Mouse (Mus musculus): ENCODE data around the gene Fars2. TPM values are rescaled to one million over a fixed set of nuclear protein-coding genes. Genes with fewer than 3 reads are reported as not detected.
"Not testable (repeated sequence)": the region's sequence is repeated elsewhere in the genome, so short reads cannot be mapped to it uniquely, and the experiment has no call there.

Gene Fars2
- polyA plus RNA-seq, 1 experiment, result 42.6 TPM

- TF ChIP-seq POLR2A (IDR thresholded peaks at IDR 0.05; ENCODE audit: low read depth, low read length) (no peak), CTCF (IDR thresholded peaks at IDR 0.05; ENCODE audit: extremely low read depth, insufficient read length, insufficient replicate concordance, low read depth, low read length) (no peak)
- H3K27me3 ChIP-seq (ENCODE audit: control insufficient read depth, insufficient read depth, low read length), result no peaks in the 10 kb centered on the region
- H3K4me3 ChIP-seq (ENCODE audit: low read depth, low read length), result no peak overlapping the region
- no peak overlapping the region for H3K27ac ChIP-seq (ENCODE audit: insufficient read depth, low read depth, low read length)
- no peaks in the 10 kb centered on the region for H3K36me3 ChIP-seq (ENCODE audit: control insufficient read depth, insufficient read depth, low read length)
- H3K4me1 ChIP-seq (ENCODE audit: control insufficient read depth, insufficient read depth, insufficient read length, low read length), result no peaks in the 10 kb centered on the region
- 78% methylated on average over 5 of the region's 5 CpGs for WGBS
These were observed 46.2 kb downstream of the Fars2 start for GRCm38 (mm10) chr13:36163411-36163810.

GRCm38 (mm10) chr13:36163898-36164297 is 46.7 kb downstream of the Fars2 start:
- no peak overlapping the region for H3K27ac ChIP-seq (ENCODE audit: insufficient read depth, low read depth, low read length)
- H3K4me1 ChIP-seq (ENCODE audit: control insufficient read depth, insufficient read depth, insufficient read length, low read length), result no peaks in the 10 kb centered on the region
- no peak overlapping the region for H3K4me3 ChIP-seq (ENCODE audit: low read depth, low read length)
- no peaks in the 10 kb centered on the region for H3K36me3 ChIP-seq (ENCODE audit: control insufficient read depth, insufficient read depth, low read length)
- TF ChIP-seq POLR2A (IDR thresholded peaks at IDR 0.05; ENCODE audit: low read depth, low read length) (no peak), CTCF (IDR thresholded peaks at IDR 0.05; ENCODE audit: extremely low read depth, insufficient read length, insufficient replicate concordance, low read depth, low read length) (no peak)
- WGBS, result 67% methylated on average over 1 of the region's 1 CpGs
- H3K27me3 ChIP-seq (ENCODE audit: control insufficient read depth, insufficient read depth, low read length), result no peaks in the 10 kb centered on the region

GRCm38 (mm10) chr13:36172981-36173380 is 55.8 kb downstream of the Fars2 start:
- H3K36me3 ChIP-seq (ENCODE audit: control insufficient read depth, insufficient read depth, low read length); H3K4me1 ChIP-seq (ENCODE audit: control insufficient read depth, insufficient read depth, insufficient read length, low read length); H3K27ac ChIP-seq (ENCODE audit: insufficient read depth, low read depth, low read length); H3K4me3 ChIP-seq (ENCODE audit: low read depth, low read length); H3K27me3 ChIP-seq (ENCODE audit: control insufficient read depth, insufficient read depth, low read length): not testable (repeated sequence)
- 88% methylated on average over 2 of the region's 2 CpGs for WGBS

DNA sequence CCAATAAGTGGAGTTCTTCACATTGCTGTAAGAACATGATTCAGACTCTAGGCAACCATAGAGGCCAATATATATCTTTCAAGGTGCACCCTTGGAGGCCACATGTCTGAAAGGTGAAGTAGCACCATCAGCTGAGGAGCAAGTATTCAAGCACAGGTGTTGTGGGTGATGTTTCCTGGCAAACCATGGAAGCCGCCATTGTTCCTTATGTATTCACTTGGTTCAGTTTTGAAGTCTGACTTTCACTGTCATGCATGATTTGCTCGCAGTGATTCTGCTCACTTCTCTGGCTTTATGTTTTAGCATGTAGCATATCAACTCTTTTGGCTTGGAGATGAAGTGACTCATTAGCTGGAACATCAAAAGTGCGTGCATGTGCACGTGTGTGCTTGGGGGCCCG is 56.9 kb downstream of the Fars2 start:
- TF ChIP-seq CTCF (IDR thresholded peaks at IDR 0.05; ENCODE audit: extremely low read depth, insufficient read length, insufficient replicate concordance, low read depth, low read length) (no peak), POLR2A (IDR thresholded peaks at IDR 0.05; ENCODE audit: low read depth, low read length) (no peak)
- no peaks in the 10 kb centered on the region for H3K4me1 ChIP-seq (ENCODE audit: control insufficient read depth, insufficient read depth, insufficient read length, low read length)
- H3K27ac ChIP-seq (ENCODE audit: insufficient read depth, low read depth, low read length), result no peak overlapping the region
- 96% methylated on average over 5 of the region's 5 CpGs for WGBS
- H3K36me3 ChIP-seq (ENCODE audit: control insufficient read depth, insufficient read depth, low read length), result no peaks in the 10 kb centered on the region
- no peak overlapping the region for H3K4me3 ChIP-seq (ENCODE audit: low read depth, low read length)
- H3K27me3 ChIP-seq (ENCODE audit: control insufficient read depth, insufficient read depth, low read length), result no peaks in the 10 kb centered on the region

DNA sequence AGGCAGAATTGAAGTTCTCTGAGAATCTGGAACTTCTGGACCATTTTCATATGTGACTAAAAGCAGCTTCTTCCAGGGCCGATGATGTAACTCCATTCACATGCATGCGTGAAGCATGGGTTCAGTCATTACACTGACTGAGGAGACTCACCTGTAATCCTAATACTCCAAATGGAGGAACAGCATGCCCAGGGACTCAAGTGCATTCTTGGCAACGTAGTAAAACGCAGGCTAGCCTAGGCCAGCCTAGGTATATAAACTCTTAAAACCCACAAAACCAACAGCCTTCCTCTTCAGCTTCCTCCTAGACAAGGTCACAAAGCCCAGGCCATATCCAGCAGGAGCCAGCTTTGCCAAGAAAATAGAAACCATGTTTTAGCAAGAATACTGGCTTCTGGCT is 57.6 kb downstream of the Fars2 start:
- 93% methylated on average over 4 of the region's 4 CpGs for WGBS
- no peaks in the 10 kb centered on the region for H3K27me3 ChIP-seq (ENCODE audit: control insufficient read depth, insufficient read depth, low read length)

DNA sequence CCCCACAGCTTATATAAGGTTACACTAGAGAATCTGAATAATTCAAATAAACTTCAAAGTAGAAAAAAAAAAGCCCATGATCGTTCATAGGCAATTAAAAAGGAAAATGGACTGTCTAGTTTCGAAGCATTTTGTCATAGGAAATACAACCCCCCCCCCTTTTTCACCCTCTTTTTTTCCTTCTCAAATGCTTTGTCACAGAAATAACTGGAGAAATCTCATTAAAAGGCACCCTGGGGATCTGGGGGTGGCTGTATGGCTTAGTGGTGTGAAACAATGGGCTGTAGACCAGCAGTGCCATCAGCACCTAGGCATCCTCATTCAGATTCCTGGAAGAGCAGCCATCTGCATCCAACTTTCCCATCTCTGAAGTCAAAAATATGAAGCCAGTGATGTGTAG is 64.0 kb downstream of the Fars2 start:
- TF ChIP-seq CTCF (IDR thresholded peaks at IDR 0.05; ENCODE audit: extremely low read depth, insufficient read length, insufficient replicate concordance, low read depth, low read length) (no peak), POLR2A (IDR thresholded peaks at IDR 0.05; ENCODE audit: low read depth, low read length) (no peak)
- 90% methylated on average over 2 of the region's 2 CpGs for WGBS

More for the DNA sequence above, 57.6 kb downstream of the Fars2 start:
- no peaks in the 10 kb centered on the region for H3K4me1 ChIP-seq (ENCODE audit: control insufficient read depth, insufficient read depth, insufficient read length, low read length)
- H3K4me3 ChIP-seq (ENCODE audit: low read depth, low read length), result no peak overlapping the region
- TF ChIP-seq CTCF (IDR thresholded peaks at IDR 0.05; ENCODE audit: extremely low read depth, insufficient read length, insufficient replicate concordance, low read depth, low read length), result no peak
- TF ChIP-seq POLR2A (IDR thresholded peaks at IDR 0.05; ENCODE audit: low read depth, low read length), result no peak
- H3K27ac ChIP-seq (ENCODE audit: insufficient read depth, low read depth, low read length), result no peak overlapping the region
- no peaks in the 10 kb centered on the region for H3K36me3 ChIP-seq (ENCODE audit: control insufficient read depth, insufficient read depth, low read length)

DNA sequence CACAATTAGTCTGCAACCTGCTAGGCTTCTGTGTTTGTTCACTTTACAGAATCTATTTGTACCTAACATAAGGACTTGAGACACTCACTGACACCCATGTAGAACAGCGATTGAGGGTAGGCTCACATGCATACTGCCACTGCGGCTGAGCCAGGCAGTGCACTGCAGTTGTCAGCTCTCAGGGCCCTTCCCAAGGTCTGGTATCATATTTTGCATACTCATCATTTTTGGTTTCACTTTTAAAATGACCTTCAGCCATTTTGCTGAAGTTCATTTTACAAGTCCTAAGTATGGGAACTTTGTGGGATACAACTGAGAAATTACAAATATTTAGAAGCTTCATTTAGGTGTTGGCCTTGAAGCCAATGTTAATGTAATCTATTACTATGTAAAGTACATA is 73.4 kb downstream of the Fars2 start:
- 69% methylated on average over 2 of the region's 2 CpGs for WGBS
- peak; percentile 26; the same call in 1 of the 2 replicates for TF ChIP-seq CTCF (IDR thresholded peaks at IDR 0.05; ENCODE audit: extremely low read depth, insufficient read length, insufficient replicate concordance, low read depth, low read length)
- no peak for TF ChIP-seq POLR2A (IDR thresholded peaks at IDR 0.05; ENCODE audit: low read depth, low read length)
- no peaks in the 10 kb centered on the region for H3K36me3 ChIP-seq (ENCODE audit: control insufficient read depth, insufficient read depth, low read length)
- H3K27me3 ChIP-seq (ENCODE audit: control insufficient read depth, insufficient read depth, low read length), result no peaks in the 10 kb centered on the region
- no peak overlapping the region for H3K4me3 ChIP-seq (ENCODE audit: low read depth, low read length)
- H3K4me1 ChIP-seq (ENCODE audit: control insufficient read depth, insufficient read depth, insufficient read length, low read length), result 0 out of 2 replicates have a peak, but pooled peaks cover 2% of the 10 kb centered on the region
- H3K27ac ChIP-seq (ENCODE audit: insufficient read depth, low read depth, low read length), result no peak overlapping the region

More for the DNA sequence above, 64.0 kb downstream of the Fars2 start:
- Histone ChIP-seq H3K4me1 (ENCODE audit: control insufficient read depth, insufficient read depth, insufficient read length, low read length) (no peaks in the 10 kb centered on the region), H3K36me3 (ENCODE audit: control insufficient read depth, insufficient read depth, low read length) (peaks cover 1% of the 10 kb centered on the region; the same call in 1 of the 2 replicates), H3K27me3 (ENCODE audit: control insufficient read depth, insufficient read depth, low read length) (no peaks in the 10 kb centered on the region), H3K27ac (ENCODE audit: insufficient read depth, low read depth, low read length) (no peak overlapping the region), H3K4me3 (ENCODE audit: low read depth, low read length) (no peak overlapping the region)

All from small intestine, adult 2 months (tissue).